In the genomic region with DNA sequence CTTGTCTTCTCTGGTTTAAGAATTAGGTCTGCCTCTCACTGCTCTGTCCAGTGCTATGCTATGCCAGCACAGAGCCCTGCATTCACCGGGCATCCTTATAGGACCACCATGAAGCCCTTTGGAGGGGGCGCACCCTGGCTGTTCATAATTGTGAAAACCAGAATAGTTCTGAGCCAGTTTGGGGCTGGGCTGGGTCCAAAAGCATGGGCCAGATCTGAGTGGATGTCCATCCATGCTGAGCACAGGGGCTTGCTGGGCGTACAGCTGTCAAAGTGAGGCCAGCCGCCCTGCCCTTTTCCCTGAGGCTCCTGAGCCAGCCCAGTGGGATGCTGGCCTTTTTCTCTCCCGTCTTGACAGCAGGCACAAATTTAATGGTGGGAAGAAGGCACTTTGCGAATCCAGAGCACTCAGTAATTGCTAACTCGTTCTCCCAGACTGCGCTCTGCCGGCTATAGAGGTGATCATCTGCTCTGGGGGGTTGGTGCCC, we compare ENCODE assay signal across 24 mouse cellular contexts. TPM values are rescaled to one million over a fixed set of nuclear protein-coding genes. Genes with fewer than 3 reads are reported as not detected.
A peak's percentile ranks its signal among the peaks of the same experiment; 100 is the strongest.
DNase-seq lines count a peak whose midpoint lies in the region; ATAC-seq and TF ChIP-seq lines count a peak whose summit lies in the region.
"Had no signal": no experiment of that assay in that cellular context is flagged by ENCODE, and none has a peak within 500 bp of the region (broad histone marks: within the 10 kb centered on the region; RNA-seq: fewer than 3 reads in every experiment).

No protein-coding gene starts in this region.

- intact Hi-C loops in left cerebral cortex, postnatal 4 days (cut with DNase I) = no loop called here
- intact Hi-C loops in left cerebral cortex, postnatal 36 days (cut with DNase I) = no loop called here

- no peak for DNase-seq in forebrain, embryonic 10.5 days (ENCODE audit: extremely low spot score, low spot score)
- peak; percentile 75 for DNase-seq in left cerebral cortex, postnatal 4 days
- DNase-seq in left cerebral cortex, postnatal 36 days (ENCODE audit: low spot score in 2 of 2) = no peak
- peak; percentile 16 for DNase-seq in hindbrain, postnatal 0 days (ENCODE audit: low spot score)
- DNase-seq in lung, postnatal 14 days = no peak
- DNase-seq in urinary bladder, adult 18-20 months (ENCODE audit: low spot score in 2 of 2) = no peak
- DNase-seq: adrenal gland, postnatal 25 days; cerebellum, adult 9-10 months; gastrocnemius, postnatal 36 days; heart, adult 2 months; heart, postnatal 14 days; kidney, adult 11 months; lung, adult 18-20 months; lung, postnatal 10 days; thymus, adult 18-20 months; thymus, postnatal 4 days had no signal

- no peak overlapping the region for H3K4me2 ChIP-seq in forebrain, embryonic 13.5 days
- H3K4me2 ChIP-seq in hindbrain, postnatal 0 days (ENCODE audit: low read depth, low read length) = no peak overlapping the region
- no peak overlapping the region for H3K4me2 ChIP-seq in neural tube, embryonic 14.5 days (ENCODE audit: low read depth, low read length)
- H3K4me2 ChIP-seq: heart, embryonic 13.5 days; limb, embryonic 13.5 days; liver, embryonic 12.5 days; stomach, embryonic 15.5 days had no signal

- peaks cover 54% of the 10 kb centered on the region for H3K4me1 ChIP-seq in forebrain, embryonic 10.5 days
- peaks cover 51% of the 10 kb centered on the region for H3K4me1 ChIP-seq in forebrain, embryonic 13.5 days
- peaks cover 3% of the 10 kb centered on the region; the same call in 1 of the 2 replicates for H3K4me1 ChIP-seq in hindbrain, postnatal 0 days (ENCODE audit: insufficient read depth, low read length)
- peaks cover 37% of the 10 kb centered on the region for H3K4me1 ChIP-seq in neural tube, embryonic 14.5 days (ENCODE audit: control insufficient read depth, insufficient read depth, low read length)
- H3K4me1 ChIP-seq: liver, embryonic 12.5 days; megakaryocyte, embryonic 14.5 days; stomach, embryonic 15.5 days had no signal

- peak overlapping the region; percentile 40; the same call in 1 of the 2 replicates for H3K27ac ChIP-seq in forebrain, embryonic 10.5 days
- no peak overlapping the region for H3K27ac ChIP-seq in forebrain, embryonic 13.5 days
- no peak overlapping the region for H3K27ac ChIP-seq in hindbrain, postnatal 0 days
- H3K27ac ChIP-seq in neural tube, embryonic 14.5 days (ENCODE audit: low read depth, low read length) = peak overlapping the region; percentile 52; the same call in 1 of the 2 replicates
- H3K27ac ChIP-seq: heart, adult 2 months; heart, embryonic 13.5 days; kidney, postnatal 0 days; limb, embryonic 13.5 days; liver, embryonic 12.5 days; stomach, embryonic 15.5 days had no signal

- no peak for ATAC-seq in forebrain, embryonic 13.5 days
- no peak for ATAC-seq in hindbrain, postnatal 0 days
- ATAC-seq in neural tube, embryonic 14.5 days (ENCODE audit: low read depth) = no peak
- ATAC-seq: liver, embryonic 12.5 days had no signal

- WGBS in forebrain, embryonic 10.5 days = 37% methylated on average over 9 of the region's 9 CpGs
- 45% methylated on average over 9 of the region's 9 CpGs for WGBS in forebrain, embryonic 13.5 days
- 37% methylated on average over 9 of the region's 9 CpGs for WGBS in hindbrain, postnatal 0 days
- WGBS in neural tube, embryonic 14.5 days = 30% methylated on average over 9 of the region's 9 CpGs

- no peak overlapping the region for H3K4me3 ChIP-seq in forebrain, embryonic 10.5 days
- no peak overlapping the region for H3K4me3 ChIP-seq in forebrain, embryonic 13.5 days
- H3K4me3 ChIP-seq in hindbrain, postnatal 0 days (ENCODE audit: low read length) = no peak overlapping the region
- no peak overlapping the region for H3K4me3 ChIP-seq in neural tube, embryonic 14.5 days (ENCODE audit: low read depth, low read length)
- H3K4me3 ChIP-seq: heart, adult 2 months; heart, embryonic 13.5 days; limb, embryonic 13.5 days; liver, embryonic 12.5 days; megakaryocyte, embryonic 14.5 days; stomach, embryonic 15.5 days had no signal

- no peak for TF ChIP-seq CTCF in hindbrain, postnatal 0 days (IDR thresholded peaks at IDR 0.05; ENCODE audit: low read depth)

- peaks cover 79% of the 10 kb centered on the region for H3K27me3 ChIP-seq in forebrain, embryonic 10.5 days (ENCODE audit: poor library complexity, severe bottlenecking)
- H3K27me3 ChIP-seq in forebrain, embryonic 13.5 days = peaks cover 11% of the 10 kb centered on the region; the same call in 1 of the 2 replicates
- 0 out of 2 replicates have a peak, but pooled peaks cover 3% of the 10 kb centered on the region for H3K27me3 ChIP-seq in hindbrain, postnatal 0 days (ENCODE audit: insufficient read depth, low read length)
- H3K27me3 ChIP-seq in neural tube, embryonic 14.5 days (ENCODE audit: control insufficient read depth, insufficient read depth, low read length) = no peaks in the 10 kb centered on the region; the same call in 1 of the 2 replicates

- no peaks in the 10 kb centered on the region for H3K9me3 ChIP-seq in forebrain, embryonic 10.5 days
- H3K9me3 ChIP-seq in forebrain, embryonic 13.5 days (replicated peaks) = no peaks in the 10 kb centered on the region
- H3K9me3 ChIP-seq in hindbrain, postnatal 0 days (ENCODE audit: low read length) = no peaks in the 10 kb centered on the region
- no peaks in the 10 kb centered on the region for H3K9me3 ChIP-seq in neural tube, embryonic 14.5 days (ENCODE audit: control insufficient read depth, low read length)
- H3K9me3 ChIP-seq: heart, embryonic 13.5 days; limb, embryonic 13.5 days; liver, embryonic 12.5 days; megakaryocyte, embryonic 14.5 days; stomach, embryonic 15.5 days had no signal

- no peaks in the 10 kb centered on the region for H3K36me3 ChIP-seq in forebrain, embryonic 10.5 days (replicated peaks)
- H3K36me3 ChIP-seq in forebrain, embryonic 13.5 days (ENCODE audit: poor library complexity, severe bottlenecking) = 0 out of 2 replicates have a peak, but pooled peaks cover 5% of the 10 kb centered on the region
- H3K36me3 ChIP-seq in hindbrain, postnatal 0 days (ENCODE audit: insufficient read depth, low read length) = no peaks in the 10 kb centered on the region
- no peaks in the 10 kb centered on the region for H3K36me3 ChIP-seq in neural tube, embryonic 14.5 days (ENCODE audit: control insufficient read depth, insufficient read depth, low read length)
- H3K36me3 ChIP-seq: heart, embryonic 13.5 days; limb, embryonic 13.5 days; liver, embryonic 12.5 days; stomach, embryonic 15.5 days had no signal

- H3K9ac ChIP-seq in forebrain, embryonic 13.5 days = no peak overlapping the region
- H3K9ac ChIP-seq in hindbrain, postnatal 0 days (replicated peaks; ENCODE audit: low read length) = no peak overlapping the region
- H3K9ac ChIP-seq in neural tube, embryonic 14.5 days (replicated peaks; ENCODE audit: low read depth, low read length) = no peak overlapping the region
- H3K9ac ChIP-seq: heart, embryonic 13.5 days; limb, embryonic 13.5 days; liver, embryonic 12.5 days; stomach, embryonic 15.5 days had no signal

RNA-seq across cellular contexts. Expression of a gene that starts 29.0 kb away (rescaled TPM):
- 0.73 and 1.4 TPM in 2 replicates for polyA plus RNA-seq in forebrain, embryonic 10.5 days (2016; fragmentation: Nextera tagmentation; extraction: Ambion mirVana)
- polyA plus RNA-seq in forebrain, embryonic 13.5 days (2015; fragmentation: Nextera tagmentation; extraction: Ambion mirVana) = 13.9 and 14.4 TPM in 2 replicates
- 10 to 100 TPM; 56.8 to 70.8 TPM for total RNA-seq in left cerebral cortex, postnatal 4 days (2021)
- total RNA-seq in left cerebral cortex, postnatal 36 days (2021) = 10 to 100 TPM; 47.8 to 59.1 TPM
- total RNA-seq in hindbrain, postnatal 0 days (2014; rRNA removed) = 69.2 and 78.5 TPM in 2 replicates
- 10.8 and 13.3 TPM in 2 replicates for polyA plus RNA-seq in hindbrain, postnatal 0 days (2015; fragmentation: Nextera tagmentation; extraction: Ambion mirVana)
- 38.5 and 53.5 TPM in 2 replicates for polyA plus RNA-seq in neural tube, embryonic 14.5 days (2014; fragmentation: Nextera tagmentation; extraction: Ambion mirVana)

Comparison
In these comparisons a context has a peak if more than half of its experiments do, and no peak if none do; other contexts are left out.
1. DNase-seq: peak in left cerebral cortex, postnatal 4 days (single experiment) and hindbrain, postnatal 0 days (single experiment); none in forebrain, embryonic 10.5 days (single experiment), left cerebral cortex, postnatal 36 days (0 of 2), lung, postnatal 14 days (single experiment) and urinary bladder, adult 18-20 months (0 of 2).
2. H3K27ac ChIP-seq: peak in forebrain, embryonic 10.5 days (single experiment) and neural tube, embryonic 14.5 days (single experiment); none in forebrain, embryonic 13.5 days (single experiment) and hindbrain, postnatal 0 days (single experiment).